Mouse (Mus musculus): ENCODE measurements around the gene Lst1.
"Not testable (repeated sequence)": the region's sequence is repeated elsewhere in the genome, so short reads cannot be mapped to it uniquely, and the experiment has no call there.

Lst1 gene

GRCm38 (mm10) chr17:35187959-35188610, at the start of gene Lst1:
Gene Lst1 (minus strand): TSS chr17:35188439.
- DNase-seq (ENCODE audit: extremely low spot score, low spot score), result no peak

- DNase-seq (ENCODE audit: extremely low spot score, low spot score), result no peak
Measured at GRCm38 (mm10) chr17:35237504-35237903, 49.3 kb upstream of the Lst1 start.

- DNase-seq (ENCODE audit: extremely low spot score, low spot score), result no peak
Measured at GRCm38 (mm10) chr17:35236996-35237395, 48.8 kb upstream of the Lst1 start.

GRCm38 (mm10) chr17:35236390-35236746, 48.1 kb upstream of the Lst1 start:
- peak; percentile 100 for DNase-seq (ENCODE audit: extremely low spot score, low spot score)

DNA sequence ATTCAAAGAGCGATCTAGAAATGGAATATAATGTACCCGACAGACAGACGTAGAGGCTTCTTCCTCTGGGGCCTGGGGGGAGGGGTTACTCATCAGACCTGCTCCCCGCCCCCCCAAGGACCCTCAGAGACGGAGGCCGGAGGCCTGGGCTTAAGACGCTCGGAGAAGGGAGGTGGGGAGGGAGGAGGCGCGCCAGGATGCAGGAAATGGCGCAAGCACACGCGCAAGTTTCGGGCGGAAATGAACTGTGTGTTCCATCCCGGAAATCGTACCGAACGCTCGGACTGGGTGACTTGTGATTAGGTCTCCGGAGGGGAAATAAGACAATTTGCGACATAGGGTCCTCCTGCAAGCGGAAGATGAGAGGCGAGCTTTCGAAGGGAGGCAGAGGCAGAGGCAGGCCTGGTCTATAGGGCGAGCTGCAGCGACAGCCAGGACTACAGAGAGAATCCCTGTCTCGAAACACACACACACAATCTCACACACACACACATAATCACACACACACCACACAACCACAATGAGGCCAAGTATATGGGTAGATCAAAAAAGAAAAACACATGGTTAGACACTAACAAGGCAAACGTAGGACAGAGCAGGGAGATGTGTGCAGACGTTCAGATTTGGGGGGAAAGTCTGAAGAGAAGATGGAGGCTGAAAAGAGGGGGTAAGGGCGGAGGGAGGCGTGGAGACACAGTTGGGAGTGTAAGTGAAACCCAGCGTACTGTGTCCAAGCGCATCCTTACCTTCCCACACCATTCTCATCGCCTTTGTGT, 47.6 kb upstream of the Lst1 start, which contains the start of gene Nfkbil1:
Nfkbil1 (minus strand) TSS at position 179 of the 776 bp plus-strand sequence.
- peak; percentile 84 for DNase-seq (ENCODE audit: extremely low spot score, low spot score)

DNA sequence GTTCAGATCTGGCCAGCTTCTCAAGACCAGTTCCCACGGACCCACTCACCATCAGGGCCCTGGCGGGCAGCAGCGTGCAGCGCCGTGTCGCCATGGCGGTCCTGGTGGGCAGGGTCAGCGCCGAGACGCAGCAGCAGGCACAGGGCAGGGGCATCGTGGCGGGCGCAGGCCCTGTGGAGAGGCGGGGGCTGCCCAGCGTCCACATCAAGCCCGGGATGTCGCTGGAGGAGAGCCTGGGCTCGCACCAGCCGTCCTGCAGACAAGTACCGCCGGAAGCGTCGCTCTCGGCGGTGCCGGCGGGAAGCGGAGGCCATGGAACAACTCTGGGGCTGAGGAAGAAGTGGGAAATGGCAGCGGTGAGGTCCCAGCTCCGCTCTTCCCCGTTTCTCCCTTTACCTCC, 46.7 kb upstream of the Lst1 start:
- DNase-seq (ENCODE audit: extremely low spot score, low spot score), result peak; percentile 71

GRCm38 (mm10) chr17:35234090-35234489, 45.9 kb upstream of the Lst1 start:
- not testable (repeated sequence) for DNase-seq (ENCODE audit: extremely low spot score, low spot score)

DNA sequence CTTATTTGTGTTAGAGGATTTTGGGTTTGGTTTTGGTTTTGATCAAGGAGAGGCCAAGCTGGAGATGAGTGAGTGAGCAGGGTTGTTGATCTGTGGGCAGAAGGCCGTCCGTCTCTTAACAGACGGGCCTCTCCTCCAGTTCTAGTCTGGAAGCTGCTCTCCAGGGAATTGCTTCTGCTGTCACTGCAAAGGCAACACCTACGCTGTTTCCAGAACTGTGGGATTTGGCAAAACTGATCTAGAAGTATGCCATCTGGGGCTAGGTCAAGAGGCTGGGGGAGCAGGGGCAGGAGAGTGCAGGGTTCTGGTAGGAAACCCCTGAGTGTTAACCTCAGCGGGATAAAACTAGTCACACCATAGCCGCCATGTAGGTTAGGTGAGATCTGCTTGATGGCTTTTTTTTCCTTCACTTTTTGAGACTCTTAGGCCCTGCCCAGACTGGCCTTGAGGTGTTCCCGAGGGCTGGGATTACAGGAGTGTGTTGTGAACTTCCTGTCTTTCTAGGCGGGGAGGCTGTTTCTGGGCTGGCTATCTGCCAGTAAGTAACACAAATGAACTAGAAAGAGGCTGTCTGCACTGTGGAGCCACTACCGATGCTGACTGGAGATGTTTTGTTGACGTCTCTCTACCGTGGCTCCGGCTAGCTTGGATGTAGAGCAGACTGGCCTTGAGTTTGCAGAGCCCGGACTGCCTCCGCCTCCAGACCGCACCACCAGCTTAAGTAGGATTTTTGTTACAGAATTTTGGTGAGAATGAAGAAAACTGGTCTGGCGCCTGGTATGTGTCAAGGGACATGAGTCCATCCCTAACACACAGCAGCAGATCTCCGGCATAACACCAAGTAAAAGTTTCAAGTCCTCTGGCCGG, 45.1 kb upstream of the Lst1 start, which contains the start of gene Atp6v1g2:
Atp6v1g2 (plus strand) TSS at position 547 of the 867 bp plus-strand sequence.
- no peak for DNase-seq (ENCODE audit: extremely low spot score, low spot score)

GRCm38 (mm10) chr17:35232659-35233058, 44.4 kb upstream of the Lst1 start:
- no peak for DNase-seq (ENCODE audit: extremely low spot score, low spot score)

DNA sequence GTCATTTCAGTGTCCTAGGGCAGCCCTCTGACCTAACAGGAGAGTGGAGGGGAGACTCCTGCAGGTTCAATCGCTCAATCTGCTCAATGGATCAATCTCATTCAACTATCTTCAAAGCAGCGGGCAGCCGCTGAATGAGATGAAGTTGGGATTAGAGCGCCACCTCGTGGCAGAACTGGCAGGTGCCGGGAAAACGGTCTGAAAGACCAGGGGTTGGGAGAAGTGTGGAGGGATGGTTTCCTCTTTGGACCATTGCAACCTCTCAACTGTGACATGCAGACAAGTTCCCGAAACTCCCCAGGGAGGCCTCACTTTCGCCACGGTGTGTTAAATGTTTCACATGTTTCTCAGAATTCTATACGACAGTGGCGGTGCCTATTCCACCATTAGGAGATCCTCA, 43.8 kb upstream of the Lst1 start:
- DNase-seq (ENCODE audit: extremely low spot score, low spot score), result peak; percentile 88

DNA sequence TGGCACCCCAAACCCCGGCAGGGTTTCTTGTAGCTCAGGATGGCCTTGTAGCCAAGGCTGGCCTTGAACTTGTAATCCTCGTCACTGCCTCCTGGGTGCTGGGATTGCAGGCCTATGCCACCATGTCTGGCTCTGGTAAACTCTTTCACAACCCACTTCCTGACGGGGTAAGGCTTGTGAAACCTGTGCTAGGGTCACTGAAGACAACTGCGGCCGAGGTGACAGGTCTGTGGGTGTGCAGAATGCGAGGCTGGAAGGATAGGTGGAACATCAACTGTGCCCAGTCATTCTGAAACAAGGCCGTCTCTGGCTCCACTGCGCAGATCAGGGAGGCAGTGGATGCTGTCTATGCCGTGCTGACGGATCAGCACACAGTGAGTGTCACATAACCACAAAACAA, 42.8 kb upstream of the Lst1 start:
- no peak for DNase-seq (ENCODE audit: extremely low spot score, low spot score)

- DNase-seq (ENCODE audit: extremely low spot score, low spot score), result no peak
Measured at GRCm38 (mm10) chr17:35226561-35227046, 38.4 kb upstream of the Lst1 start.

DNA sequence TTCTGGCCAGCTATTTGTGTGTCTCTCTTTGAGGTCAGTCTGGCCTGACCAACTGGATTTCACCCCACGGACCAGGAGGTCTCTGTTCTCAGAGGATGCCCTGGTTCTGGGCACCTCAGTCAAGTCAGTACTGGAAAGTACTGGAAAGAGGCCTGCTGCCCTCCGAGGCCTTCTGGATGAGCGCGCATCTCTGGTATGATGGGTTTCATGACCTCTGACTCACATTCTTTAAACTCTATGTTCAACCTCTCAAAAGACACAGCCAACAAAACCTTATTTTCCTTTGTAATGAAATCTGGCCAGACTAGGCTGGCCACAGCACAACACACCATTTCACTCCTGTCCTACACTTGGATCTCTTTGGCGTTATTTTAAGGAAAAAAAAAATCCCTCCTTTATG, 37.2 kb upstream of the Lst1 start:
- DNase-seq (ENCODE audit: extremely low spot score, low spot score), result no peak

DNA sequence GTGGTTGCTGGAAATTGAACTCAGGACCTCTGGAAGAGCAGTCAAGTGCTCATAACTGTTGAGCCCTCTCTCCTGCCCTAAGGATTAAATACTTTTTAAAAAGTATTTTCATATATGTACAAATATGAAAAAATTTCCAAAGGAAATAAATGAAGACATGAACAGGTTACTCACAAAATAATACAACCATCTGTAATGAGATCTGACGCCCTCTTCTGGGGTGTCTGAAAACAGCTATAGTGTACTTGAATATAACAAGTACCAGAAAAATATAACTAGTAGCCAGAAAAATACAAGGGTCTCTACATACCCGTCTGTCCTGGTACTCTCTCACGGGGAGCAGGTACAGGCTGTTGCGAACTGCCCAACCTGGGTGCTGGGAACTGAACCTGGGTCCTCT, 36.4 kb upstream of the Lst1 start:
- no peak for DNase-seq (ENCODE audit: extremely low spot score, low spot score)

DNA sequence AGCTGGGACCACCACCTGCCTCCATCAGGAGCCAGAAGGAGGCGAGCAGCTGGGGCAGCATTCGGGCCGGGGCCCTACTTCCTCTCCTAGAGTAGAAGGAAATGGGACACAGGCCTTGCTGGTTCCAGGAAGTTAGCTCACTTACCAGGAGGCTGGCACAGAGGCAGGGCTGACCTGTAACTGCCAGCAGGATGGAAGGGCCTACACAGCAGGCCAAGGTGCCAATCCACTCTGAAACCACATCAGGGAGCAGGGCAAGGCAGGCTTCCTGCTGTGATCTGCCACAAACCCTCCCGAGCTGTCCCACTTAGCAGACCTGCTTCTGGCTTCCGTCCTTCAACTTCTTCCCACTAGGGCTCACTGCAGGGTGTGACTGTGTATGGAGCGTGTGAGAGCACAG, 34.1 kb upstream of the Lst1 start:
- DNase-seq (ENCODE audit: extremely low spot score, low spot score), result no peak

DNA sequence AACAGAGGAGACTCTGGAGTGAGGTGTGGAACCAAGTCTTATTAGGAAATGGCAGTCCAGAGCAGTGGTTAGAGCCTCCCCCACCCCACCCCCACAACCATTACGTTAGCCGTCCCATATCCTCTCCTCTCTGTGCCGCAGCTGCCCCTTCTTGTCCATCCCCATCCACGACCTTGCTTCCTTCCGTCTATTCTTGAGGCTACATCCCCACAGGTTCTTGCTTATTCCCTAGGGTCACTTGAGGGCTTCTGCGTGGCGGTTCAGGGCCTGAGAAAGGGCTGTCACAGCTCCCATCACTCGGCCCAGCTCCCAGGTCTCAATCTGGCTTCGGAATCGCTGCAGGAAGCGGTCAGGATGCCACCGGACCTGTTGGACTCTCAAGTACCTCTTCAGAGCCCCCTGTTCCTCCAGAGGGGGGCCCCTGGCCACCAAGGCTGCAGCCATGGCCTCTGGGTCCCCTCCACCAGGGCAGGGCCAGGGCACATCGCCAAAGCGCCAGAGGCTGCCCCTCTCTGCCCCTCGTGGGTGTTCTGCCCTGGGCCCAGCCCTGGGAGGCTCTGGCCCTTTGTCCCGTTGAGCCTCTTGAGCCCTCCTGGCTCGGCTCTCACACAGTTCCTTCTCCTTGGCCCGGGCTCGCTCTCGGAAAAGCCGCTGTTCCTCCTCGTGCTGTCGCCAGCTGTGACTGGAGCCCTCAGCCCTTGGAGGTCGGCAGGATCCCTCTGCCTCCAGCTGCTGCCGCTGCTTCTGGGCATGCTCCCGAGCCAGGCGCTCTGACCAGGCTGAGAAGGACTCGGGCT, 32.1 kb upstream of the Lst1 start, which contains the start of gene Gm16181:
Gm16181 (plus strand) TSS at position 679 of the 797 bp plus-strand sequence.
- DNase-seq (ENCODE audit: extremely low spot score, low spot score), result no peak

DNA sequence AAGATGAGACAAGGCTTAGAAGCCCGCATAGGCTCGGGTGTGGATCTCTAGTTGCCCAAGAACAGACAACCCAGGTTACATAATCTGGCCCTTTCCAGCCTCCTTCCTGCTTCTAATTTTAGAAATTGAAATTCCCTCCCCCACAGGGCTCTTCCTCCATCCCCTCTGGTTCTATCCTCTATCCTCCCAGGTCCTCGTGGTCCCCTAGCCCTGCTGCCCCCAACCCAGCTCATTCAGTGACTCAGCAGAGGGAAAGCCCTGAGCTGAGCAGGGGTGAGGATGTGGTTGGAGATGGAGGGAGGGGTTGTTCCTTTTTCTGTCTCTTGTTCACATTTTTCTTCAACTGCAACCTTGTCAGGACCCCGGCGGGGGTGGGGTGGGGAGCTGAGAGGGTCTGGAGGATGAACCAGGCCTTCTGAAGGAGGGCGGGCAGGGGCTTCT, 31.4 kb upstream of the Lst1 start:
- DNase-seq (ENCODE audit: extremely low spot score, low spot score), result no peak

DNA sequence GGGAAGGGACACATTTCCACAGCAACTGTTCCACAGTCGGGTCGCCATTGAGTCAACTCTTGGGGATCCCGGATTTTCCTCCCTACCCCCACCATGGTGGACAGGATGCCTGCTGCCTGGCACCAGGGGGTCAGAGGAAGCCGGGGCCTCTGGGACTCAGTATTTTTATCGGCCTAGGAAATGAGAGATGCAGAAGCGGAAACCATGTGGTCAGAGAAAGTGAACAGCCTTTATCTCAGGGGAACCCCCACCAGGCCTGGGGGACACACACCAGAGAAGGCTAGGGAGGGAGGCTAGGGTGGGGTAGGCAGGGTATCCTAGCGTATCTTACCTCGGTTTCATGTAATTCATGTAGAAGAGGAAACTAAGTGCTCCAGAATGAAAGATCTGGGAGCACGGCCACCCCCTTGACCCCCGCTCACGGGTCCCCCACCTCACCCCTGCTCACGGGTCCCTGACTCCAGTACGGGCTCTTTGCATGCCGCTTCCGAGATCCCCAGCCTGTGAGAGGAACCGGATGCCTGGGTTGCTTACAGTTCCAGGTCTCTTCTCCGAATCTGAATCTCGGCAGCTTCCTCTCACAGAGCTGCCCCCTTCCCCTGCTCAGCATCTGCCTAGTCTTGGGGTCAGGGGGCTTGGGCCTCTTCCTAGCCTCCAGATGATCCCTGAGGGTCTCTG, 30.4 kb upstream of the Lst1 start:
- no peak for DNase-seq (ENCODE audit: extremely low spot score, low spot score)

DNA sequence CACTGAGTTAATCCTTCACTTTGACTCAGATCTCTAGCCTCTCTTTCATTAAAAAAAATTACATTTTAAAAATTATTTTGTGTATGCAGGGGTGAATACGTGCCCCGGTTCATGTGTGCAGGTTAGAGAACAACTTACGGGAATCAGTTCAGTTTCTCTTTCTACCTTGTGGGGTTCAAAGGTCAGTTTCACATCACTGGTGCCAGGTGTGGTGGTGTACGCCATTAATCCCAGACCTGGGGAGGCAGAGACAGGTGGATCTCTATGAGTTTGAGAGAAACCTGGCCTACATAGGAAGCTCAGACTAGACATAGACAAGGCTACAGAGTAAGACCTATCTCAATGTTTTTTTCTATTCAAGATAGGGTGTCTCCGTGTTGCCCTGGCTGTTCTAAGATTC, 24.8 kb upstream of the Lst1 start:
- DNase-seq (ENCODE audit: extremely low spot score, low spot score), result no peak

GRCm38 (mm10) chr17:35210593-35210992, 22.4 kb upstream of the Lst1 start:
- DNase-seq (ENCODE audit: extremely low spot score, low spot score), result no peak

All from neural tube, embryonic 10.5 days (tissue).